Mouse (Mus musculus) Muller cell, postnatal 12 days (primary cell): ENCODE results near the gene Pde1a.
A peak's percentile ranks its signal among the peaks of the same experiment; 100 is the strongest.
"Not testable (repeated sequence)": the region's sequence is repeated elsewhere in the genome, so short reads cannot be mapped to it uniquely, and the experiment has no call there.

Experiments
- DNase-seq: peaks from one replicate; pipeline ENCODE4 v3.0.0-alpha.2; 2015; ENCODE audit errors: inconsistent ontology term

The Pde1a gene

DNA sequence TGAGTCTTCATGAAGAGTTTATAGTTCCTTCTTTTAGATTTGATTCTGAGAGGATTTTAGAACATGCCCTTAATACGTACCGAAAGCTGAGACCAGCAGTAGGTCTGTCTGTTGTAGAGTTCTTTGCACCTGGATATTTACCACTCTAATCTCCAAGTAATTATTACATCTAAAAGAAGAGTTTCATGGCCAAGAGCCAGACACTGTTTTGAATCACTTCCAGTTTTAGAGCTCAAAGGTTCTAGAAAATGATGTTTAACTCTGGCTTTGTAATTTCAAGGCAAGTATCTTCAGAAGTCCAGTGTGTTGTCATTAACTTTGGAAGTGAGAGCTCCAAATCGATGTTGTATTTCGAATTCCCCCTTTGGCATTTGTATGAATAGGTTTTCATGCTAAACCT is 167.8 kb downstream of the Pde1a start:
- no peak for DNase-seq

DNA sequence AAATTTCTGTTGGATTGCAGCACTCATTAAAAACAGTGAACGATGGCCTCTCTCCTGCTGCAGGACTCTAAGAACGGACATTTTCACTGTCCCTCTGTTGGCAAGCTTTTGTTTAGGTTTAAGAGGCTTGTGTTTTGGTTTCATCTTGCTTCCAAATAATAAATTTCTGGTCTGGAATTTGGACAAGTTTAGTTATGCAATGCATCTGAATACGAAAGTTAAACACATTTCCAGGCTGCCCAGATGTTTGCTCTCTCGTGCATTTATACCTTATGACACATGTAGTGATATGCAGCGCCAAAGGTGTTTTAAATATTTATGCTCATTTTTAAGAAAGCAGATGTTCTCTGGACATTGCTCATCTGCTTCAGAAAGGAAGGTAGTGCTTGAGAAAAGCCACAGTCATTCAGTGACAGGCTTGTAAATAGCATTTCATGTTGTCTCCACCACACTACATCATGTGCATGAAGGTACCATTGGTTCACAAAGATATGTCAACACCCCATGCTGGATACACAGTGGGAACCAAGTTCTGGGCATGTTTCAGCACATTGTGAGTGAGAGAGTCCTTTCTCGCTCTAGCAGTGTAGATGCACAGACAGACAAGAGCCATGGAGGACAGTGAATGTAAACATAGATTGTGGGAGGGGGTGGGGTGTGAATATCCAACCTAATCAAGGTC is 171.5 kb downstream of the Pde1a start:
- no peak for DNase-seq

DNA sequence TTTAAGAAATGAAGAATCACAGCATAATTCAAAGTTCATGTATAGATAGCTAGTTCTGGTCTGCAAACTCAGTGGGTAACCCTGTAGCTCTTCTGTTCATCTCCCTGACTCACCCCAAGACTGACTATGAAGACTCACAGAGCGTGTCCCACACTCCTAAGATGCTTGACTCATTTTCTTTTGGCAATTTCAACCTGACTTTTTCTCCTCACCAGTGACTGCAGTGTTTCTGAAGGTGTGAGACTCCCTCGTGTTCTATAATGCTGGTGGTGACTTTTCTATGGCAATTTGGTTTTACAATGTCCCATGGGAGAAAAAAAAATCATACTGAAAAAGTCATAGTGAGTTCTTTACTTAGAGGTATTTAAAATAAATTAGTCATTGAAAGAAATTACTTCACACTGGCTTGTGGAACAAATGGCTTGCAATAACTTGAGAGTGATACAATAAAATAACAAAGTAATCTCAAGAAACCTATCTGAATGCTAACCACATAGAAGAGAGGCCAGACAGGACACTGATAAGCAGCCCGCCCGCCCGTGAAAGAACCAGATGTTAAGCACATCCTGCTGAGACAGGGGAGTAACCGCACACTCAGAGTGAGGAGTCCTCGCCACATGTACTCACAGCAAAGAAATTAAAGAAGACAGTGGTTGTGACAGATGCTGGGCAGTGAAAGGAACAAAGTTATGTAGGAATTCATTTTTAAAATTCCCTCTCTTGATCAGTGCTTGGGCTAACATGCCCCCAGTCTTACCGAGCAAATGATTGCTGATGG is 183.2 kb downstream of the Pde1a start:
- no peak for DNase-seq

DNA sequence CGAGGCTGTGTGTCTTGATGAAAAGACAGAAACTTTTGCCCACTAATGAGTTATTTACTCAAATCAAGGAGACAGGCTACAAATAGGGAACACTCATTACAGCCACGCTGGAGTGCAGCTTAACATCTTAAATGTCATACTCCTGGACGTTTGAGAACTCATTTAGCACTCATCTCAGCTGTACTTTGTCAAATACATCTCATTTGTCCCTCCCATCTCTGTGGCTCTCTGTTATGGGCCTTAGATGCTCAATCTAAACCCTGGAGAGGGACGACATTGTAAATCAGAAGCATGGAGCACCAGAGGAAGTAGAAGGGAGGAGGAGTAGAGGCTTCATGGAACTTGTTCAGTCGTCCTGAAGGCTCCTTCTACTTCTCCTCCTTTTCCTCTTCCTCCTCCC is 194.6 kb downstream of the Pde1a start:
- no peak for DNase-seq

DNA sequence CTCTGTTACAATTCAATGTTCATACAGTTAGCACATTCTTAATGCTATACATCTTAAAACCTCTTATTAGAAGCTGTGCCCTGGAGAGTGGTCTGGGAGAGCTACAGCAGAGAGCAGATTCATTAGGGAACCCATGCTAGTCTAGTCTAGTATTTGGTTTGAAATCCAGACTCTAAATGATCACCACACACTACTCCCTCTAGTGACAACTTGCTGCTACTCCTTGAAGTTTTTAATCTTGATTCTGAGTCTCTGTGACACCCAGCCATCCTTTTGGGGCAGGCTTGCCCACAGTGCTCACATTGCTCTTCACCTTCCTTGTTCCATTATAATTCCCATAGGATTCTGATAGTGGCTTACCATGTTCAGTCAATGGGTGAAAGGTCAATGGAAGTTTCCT is 206.9 kb downstream of the Pde1a start:
- no peak for DNase-seq

DNA sequence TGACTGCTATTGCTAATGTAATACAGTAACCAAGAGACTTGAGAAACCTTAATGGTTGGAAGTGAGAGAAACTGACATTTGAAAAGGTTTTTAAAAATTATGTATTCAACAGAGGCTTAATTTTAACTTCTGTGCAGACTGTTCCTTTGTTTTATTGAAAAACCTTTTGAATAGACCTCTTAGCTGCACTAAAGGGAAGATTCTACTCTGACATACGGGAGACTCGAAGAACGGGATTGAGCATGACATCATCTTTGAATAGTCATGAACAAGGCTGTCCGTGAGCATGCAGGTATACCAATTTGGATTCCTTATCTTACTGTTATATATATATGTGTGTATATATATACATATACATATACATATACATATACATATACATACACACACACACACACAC is 207.9 kb downstream of the Pde1a start:
- no peak for DNase-seq

DNA sequence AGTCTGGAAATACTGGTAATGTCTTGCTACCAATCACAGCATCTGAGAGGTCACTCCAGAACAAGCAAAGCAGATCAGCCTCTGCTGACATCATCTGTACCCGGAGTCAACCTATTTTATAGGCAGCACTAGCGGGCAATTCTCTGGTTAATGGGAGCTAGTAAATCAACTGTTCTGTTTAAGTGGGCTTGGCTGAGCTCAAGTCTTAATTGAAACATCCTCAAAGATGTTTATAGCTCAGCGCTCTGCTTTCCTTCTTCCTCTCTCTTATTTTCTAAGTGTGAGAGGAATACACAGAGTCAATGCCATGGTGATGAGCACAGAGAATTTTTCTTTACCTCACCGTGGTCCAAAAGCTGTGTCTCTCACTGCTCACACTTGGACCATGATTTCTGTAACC is 208.8 kb downstream of the Pde1a start:
- DNase-seq: no peak

DNA sequence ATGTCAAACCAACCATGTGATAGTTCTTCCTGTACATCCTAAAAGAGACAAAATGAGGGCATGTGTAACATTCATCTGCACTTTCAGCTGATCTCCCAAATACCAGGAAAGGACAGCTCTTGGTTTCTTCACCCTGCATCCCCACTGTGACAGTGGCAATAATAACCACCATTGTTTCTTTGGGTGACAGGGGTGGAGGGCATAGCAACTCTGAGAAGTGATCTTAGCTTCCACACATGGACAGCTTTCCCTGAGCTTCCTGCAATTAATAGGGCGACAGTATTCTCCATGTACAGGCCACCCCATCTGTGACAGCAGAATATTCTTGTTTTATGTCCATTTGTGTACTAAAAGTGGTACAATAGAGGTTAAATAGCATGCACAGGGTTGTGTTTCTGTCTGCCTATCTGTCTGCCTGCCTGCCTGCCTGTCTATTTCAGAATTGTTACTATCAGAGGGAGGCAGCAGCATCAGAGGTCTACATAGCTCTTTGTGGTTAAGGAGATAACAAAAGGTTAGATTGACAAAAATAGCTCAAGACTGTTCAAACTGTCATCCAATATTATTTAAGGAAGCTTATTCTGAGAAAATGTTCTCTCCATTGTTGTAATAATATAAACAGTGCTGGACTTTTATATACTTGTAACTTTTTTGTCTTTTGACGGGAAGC is 227.3 kb downstream of the Pde1a start:
- peak; percentile 8 for DNase-seq

DNA sequence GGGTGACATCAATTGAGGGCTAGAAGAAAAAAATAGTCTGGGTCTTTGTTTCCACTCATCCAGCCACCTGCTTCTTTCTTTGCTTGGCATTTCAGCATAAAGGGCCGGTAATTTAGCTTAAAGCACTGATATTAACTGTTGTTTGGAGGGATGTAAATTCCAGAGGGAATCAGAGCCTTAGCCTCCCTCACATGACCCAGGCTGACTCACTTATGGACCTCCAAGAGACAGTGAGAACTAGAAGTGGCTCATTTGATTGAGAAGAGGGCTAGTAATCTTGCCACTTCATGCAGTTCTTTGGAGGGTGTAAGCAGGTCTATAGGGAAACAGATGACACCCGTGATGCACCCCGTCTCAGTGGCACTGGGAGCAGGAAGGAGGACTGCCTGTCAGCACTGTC is 230.7 kb downstream of the Pde1a start:
- no peak for DNase-seq

DNA sequence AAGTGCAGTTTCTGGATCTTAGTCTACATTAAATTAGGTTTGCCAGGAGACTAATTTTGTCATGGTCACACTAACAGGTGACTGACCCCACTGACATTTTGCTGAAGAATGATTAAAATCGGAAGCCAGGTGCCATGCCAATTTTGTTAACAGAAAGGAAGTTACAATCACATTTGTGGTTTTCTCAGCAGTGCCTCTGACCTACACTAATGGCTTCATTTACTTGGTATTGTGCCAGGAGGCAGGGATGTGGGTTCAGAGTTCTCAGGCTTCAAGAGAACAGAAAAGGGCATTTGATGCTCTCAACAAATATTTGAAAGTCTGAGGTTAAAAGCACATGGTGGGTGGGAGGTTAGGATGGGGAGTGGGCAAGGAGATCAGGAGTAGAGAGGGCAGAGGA is 236.4 kb downstream of the Pde1a start:
- DNase-seq: peak; percentile 59

DNA sequence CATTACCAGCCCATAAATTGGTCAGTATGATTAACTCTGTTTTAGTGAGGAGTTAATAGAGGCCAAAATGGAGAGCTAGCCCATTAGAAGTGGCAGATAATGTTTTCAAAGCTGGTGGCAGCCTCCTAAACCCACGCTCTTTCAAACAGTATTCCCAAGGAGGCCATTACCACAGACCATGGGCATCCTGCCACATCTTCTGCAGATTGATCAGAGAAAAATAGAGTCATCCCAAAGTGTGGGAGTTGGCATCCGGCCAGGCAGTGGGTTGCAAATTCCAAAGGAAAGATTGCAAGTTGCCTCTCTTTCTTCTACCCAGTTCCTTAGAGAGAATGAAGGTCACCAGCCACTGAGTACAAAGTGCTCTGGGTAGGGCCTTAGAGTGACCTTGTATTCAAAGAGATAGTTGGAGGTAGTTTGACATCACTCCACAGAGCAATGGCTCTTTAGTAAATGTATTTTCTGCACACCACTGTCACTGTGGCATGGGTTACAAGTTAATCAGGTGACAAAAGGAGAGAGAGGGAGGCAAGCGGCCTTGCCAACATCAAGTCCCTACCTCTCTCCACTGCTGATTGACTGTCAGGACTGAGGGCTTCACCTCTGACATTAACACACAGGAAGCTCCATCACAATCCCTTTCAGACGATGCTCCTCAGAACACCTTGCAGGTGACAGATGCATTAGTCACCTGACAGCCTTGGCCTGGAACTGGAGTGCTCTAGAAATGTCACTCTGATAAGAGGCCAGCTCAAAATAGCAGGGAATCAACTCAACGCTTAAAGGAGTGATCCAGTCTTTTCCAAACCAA is 237.3 kb downstream of the Pde1a start:
- DNase-seq: peak; percentile 91

DNA sequence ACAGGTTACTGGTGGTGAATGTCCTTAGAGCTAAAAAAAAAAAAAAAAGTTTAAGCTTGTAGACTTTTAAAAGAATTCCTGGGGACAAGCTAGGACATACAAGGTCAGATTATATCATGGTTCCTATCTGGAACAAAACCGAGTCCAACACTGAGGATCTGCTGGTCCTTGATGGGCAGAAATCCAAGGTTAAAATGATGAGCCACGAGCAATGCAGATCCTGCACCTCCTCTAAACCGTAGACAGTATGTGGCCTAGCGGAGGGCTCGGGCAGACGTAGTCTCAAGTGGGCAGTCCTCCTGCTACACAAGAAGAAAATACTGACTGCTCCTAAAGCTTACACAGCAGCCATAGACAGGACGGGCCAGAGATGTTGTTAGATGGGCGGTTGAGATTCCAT is 238.5 kb downstream of the Pde1a start:
- no peak for DNase-seq

DNA sequence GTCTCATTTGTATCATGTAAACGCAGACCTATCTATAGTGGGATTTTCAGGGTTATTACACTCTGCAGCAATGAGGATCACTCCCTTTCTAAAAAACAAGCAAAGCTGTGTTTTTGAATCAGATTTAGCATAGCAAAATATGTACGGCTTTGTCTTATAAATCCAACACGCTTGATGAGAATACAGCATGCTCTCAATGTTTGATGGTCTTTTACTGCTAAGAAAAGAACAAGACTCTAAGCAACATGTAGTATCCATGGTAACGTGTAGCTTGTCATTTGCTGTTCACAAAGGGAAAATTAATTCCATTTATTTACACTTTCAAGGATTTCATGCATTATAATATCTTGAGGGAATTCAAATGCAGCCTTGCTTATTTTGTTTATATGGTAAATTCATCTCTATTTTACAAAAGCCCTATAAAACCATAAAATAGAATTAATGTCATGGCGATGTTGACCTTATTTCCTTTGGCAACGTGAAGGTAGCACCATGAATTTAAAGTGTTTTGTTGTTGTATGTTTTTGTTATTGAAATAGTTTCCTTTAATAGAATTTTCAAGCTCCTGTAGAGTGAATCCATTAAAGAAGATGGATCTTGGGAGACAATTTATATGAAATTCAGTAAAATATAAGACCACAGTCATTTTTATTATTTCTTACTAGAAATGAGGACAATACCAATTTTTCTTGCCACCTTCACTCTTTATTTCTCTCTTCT is 245.5 kb downstream of the Pde1a start:
- no peak for DNase-seq

DNA sequence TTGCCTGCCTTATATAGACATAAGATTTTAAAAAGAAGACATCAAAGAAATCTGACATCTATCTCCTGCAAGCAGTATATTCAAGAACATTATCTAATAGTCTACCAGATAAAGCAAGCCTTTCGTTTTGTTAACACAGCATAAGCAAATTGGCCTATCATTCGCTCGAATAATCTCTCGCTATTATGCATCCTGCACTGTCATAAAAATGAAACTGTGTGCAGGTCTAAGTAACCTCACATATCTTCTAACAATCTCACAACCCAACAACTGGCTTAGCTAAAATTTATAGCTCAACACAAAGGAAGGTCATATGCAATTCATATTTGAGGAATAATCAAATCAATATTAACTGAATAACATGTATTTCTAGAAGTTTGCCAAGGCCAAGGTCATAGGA is 246.0 kb downstream of the Pde1a start:
- DNase-seq: no peak

DNA sequence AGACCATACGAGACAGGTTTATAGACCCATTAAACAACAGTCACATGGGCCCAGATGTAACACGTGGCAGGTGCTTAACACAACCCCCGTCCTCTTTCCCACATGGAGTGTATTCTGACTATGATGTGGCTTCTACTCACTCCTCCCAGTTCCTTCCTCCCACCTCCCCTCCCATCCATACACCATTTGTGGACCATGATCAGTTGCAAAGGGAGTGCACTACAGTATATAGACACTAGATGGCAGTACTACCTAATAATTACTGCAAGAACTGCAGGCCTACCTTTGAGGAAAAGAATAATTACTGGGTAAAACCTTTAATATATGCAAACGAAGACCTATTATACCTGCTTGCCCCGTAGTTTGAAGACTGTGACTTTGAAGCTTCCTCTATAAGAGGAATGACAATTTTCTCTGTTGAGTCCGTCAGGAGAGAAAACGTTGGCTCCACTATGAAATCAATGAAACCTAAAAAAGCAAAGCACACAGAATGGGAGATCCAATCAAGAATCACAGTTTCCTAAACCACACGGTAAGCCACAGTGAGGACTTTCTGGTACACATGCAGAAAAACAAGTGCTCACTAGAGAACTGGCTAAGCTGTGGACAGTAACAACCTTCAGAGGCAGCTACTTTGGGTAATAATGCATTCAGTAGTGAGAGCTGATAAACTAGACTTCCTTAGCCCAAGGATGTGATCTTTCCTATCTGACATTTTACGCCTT is 263.8 kb downstream of the Pde1a start:
- peak; percentile 72 for DNase-seq

DNA sequence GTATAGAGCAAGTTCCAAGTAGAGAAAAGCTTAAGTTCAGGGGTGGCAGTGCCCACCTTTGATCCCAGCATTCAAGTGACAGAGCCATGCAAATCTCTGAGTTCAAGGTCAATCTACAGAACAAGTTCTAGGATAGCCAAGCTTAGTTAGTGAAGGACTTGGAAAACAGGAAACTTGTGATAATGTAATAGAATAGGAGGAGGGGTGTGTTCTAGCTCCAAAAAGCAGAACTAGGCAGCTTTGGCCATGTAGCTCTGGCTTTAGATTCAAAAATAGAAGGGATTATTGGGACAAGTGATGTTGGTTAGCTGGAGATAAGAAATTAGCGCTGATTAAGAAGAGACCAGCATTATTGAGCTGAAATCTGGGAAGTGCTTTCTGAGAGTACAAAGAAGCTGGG is 272.4 kb downstream of the Pde1a start:
- DNase-seq: no peak

DNA sequence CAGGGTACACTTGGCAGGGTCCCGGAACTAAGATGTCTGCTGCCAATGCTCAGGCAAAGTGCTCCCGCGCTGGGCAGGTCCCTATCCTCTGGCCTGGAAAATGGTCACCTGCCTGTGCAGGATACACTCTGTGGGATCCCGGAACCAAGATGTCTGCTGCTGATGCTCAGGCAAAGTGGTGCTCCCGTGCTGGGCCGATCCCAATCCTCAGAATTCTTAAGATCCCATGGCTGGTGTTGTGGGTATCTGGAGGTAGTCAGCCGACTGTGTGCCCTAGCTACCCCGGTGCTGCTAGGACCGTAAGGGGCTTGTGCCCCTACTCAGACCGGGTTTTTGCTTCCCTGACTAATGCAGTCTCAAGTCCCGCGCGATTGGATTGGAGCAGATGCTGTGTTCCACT is 281.9 kb downstream of the Pde1a start:
- DNase-seq: not testable (repeated sequence)

DNA sequence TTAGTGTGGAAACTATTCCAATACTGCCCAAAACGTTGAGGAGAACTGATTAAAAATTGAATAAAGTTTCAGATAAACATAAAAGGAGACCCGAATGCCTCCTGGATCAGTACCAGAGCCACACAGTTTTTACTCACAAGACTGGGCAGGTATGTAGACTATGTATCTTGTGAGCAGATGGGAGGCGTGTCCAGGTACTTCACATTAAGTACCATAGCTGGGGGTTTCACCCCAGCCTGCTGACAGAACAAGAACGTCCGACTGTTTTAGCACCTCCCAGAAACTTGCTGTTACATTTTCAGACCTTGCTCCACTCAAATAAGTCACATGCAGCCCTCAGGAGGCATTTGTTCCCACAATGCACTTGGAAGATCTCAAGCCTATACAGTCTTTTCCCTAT is 289.7 kb downstream of the Pde1a start:
- no peak for DNase-seq

DNA sequence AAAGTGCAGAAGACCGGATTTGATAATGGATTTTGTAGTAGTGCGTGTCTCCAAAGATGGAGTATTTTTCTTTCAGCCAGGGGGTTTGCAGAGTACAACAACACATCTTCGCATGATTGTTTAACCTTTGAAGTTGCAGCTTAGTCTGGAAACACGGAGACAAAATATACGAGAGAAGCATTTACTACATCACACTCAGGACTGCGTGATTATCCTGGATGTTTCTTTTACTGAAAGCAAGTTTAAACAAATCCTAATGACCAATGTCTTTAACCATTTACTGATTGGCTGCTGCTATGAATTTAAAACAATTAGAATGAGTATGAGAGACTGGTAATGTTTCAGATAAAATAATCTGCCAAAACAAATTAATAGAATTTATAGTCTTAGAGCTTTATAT is 290.2 kb downstream of the Pde1a start:
- no peak for DNase-seq

DNA sequence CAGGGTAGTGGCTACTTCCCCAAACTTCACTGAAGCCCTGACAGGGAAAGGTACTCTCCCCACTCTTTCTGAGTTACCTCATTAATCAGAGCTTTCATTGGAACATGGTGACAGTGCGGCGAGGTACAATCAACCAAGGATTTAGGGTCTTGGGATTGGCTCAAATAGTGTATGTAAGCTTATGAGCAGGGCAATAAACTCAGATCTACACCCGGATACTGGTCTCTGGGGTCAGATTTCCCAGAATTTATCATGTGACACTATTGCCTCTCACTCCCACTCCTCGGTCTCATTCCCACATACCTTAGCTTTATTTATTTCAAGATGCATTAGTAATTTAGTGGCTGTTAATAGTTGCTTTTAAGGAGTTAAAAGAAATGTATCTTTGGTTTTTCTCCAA is 303.4 kb downstream of the Pde1a start:
- DNase-seq: no peak

DNA sequence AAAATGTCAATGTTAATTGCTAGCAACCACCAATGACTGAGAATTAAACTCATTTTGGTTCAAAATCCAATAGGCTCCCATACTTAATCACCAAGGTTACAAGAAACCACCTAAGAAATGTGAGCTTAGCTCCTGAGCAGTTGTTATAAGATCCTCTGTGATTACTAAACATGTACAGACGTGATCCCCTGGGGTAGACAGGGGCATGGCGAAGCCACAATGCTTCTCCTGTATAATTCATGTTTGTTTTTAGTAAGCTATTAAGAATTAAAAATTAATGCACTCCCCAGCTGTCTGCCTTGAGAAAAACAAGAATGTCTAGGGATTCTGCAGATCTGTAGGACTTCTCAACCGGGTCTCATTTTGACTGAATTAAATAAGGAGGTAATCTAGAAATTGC is 309.7 kb downstream of the Pde1a start:
- DNase-seq: no peak
